Mouse (Mus musculus) CH12.LX (cell line): Measurements from ENCODE around the gene Crip1. TPM values are rescaled to one million over a fixed set of nuclear protein-coding genes. Genes with fewer than 3 reads are reported as not detected.
A peak's percentile ranks its signal among the peaks of the same experiment; 100 is the strongest.

Source experiments
- DNase-seq: peaks from one replicate; pipeline ENCODE4 v3.0.0-alpha.2; 2013; ENCODE audit errors: extremely low read depth
- H3K27ac ChIP-seq: 2 replicates; pipeline ENCODE4 v1.5.1; 2012; ENCODE audit warnings: low read depth, mild to moderate bottlenecking, control low read depth, moderate library complexity; ENCODE audit not compliant: insufficient read depth
- H3K27me3 ChIP-seq: replicated peaks from 2 replicates; pipeline ENCODE3; 2012; ENCODE audit warnings: inconsistent platforms
- H3K36me3 ChIP-seq, 2 experiments: replicated peaks in 1 of 2; 2 replicates each; pipeline versions ENCODE3 to v1.6.1; 2012; ENCODE audit warnings: inconsistent platforms in 1 of 2, low read length in 1 of 2, mild to moderate bottlenecking in 1 of 2, mixed read lengths in 1 of 2, moderate library complexity in 1 of 2; ENCODE audit not compliant: control insufficient read depth in 1 of 2, insufficient read depth in 1 of 2
- H3K4me1 ChIP-seq, 2 experiments: 2 replicates each; pipeline ENCODE4 v1.6.1; 2012; ENCODE audit warnings: inconsistent platforms in 1 of 2, moderate library complexity in 1 of 2; ENCODE audit not compliant: insufficient read depth in 2 of 2, control insufficient read depth in 1 of 2
- H3K4me2 ChIP-seq: 2 replicates; pipeline ENCODE4 v1.6.1; 2012; ENCODE audit warnings: low read depth, mild to moderate bottlenecking, control low read depth; ENCODE audit not compliant: poor library complexity, insufficient read depth, severe bottlenecking
- H3K4me3 ChIP-seq, 3 experiments: fragments of 150-350 bp in 1 of 3; sonication (generic) in 1 of 3; replicated peaks in 1 of 3; 2 replicates each; pipeline versions ENCODE3 to v1.5.1; 2011 to 2012; ENCODE audit warnings: low read depth in 2 of 3, low read length in 2 of 3, mild to moderate bottlenecking in 2 of 3, moderate library complexity in 2 of 3, control low read depth in 1 of 3, improper control_type of control experiment in 1 of 3, inconsistent platforms in 1 of 3, mixed read lengths in 1 of 3; ENCODE audit not compliant: poor library complexity in 1 of 3
- H3K79me2 ChIP-seq: replicated peaks from 2 replicates; pipeline ENCODE4 v1.6.1; 2012; ENCODE audit warnings: mild to moderate bottlenecking, moderate library complexity; ENCODE audit not compliant: control insufficient read depth, poor library complexity, insufficient read depth, severe bottlenecking; ENCODE audit errors: extremely low read depth
- H3K9ac ChIP-seq: 2 replicates; pipeline ENCODE4 v1.6.1; 2012; ENCODE audit warnings: low read depth, mild to moderate bottlenecking, control low read depth, moderate library complexity; ENCODE audit not compliant: insufficient read depth
- H3K9me3 ChIP-seq: replicated peaks from 2 replicates; pipeline ENCODE3; 2012; ENCODE audit warnings: low read length, inconsistent platforms, mixed read lengths
- BHLHE40 ChIP-seq: IDR thresholded peaks from 2 replicates; pipeline ENCODE4 v1.6.1; 2011; ENCODE audit warnings: mild to moderate bottlenecking, low read depth, low read length, improper control_type of control experiment
- CHD1 ChIP-seq: IDR thresholded peaks from 2 replicates; pipeline ENCODE4 v1.6.1; 2012; ENCODE audit warnings: low read depth, low read length, improper control_type of control experiment, inconsistent platforms
- E2F4 ChIP-seq: IDR thresholded peaks from 2 replicates; pipeline ENCODE4 v1.6.1; 2011; ENCODE audit warnings: low read depth, low read length, improper control_type of control experiment; ENCODE audit not compliant: insufficient replicate concordance
- ELF1 ChIP-seq: IDR thresholded peaks from 2 replicates; pipeline ENCODE4 v1.6.1; 2014; ENCODE audit warnings: low read depth, mild to moderate bottlenecking, inconsistent platforms, low read length, improper control_type of control experiment
- ETS1 ChIP-seq: conservative IDR thresholded peaks from 2 replicates; pipeline ENCODE4 v1.6.1; 2012; ENCODE audit warnings: low read depth, mild to moderate bottlenecking, inconsistent platforms, low read length, improper control_type of control experiment, moderate library complexity
- HCFC1 ChIP-seq: IDR thresholded peaks from 2 replicates; pipeline ENCODE4 v1.6.1; 2012; ENCODE audit warnings: low read depth, mild to moderate bottlenecking, inconsistent platforms, low read length, improper control_type of control experiment
- IRF4 ChIP-seq: IDR thresholded peaks from 2 replicates; pipeline ENCODE4 v1.6.1; 2014; ENCODE audit warnings: low read depth, mild to moderate bottlenecking, inconsistent platforms, low read length, improper control_type of control experiment
- JUN ChIP-seq: IDR thresholded peaks from 2 replicates; pipeline ENCODE4 v1.6.1; 2011; ENCODE audit warnings: low read depth, mild to moderate bottlenecking, low read length, improper control_type of control experiment, moderate library complexity; ENCODE audit not compliant: insufficient read depth
- MAFK ChIP-seq: IDR thresholded peaks from 2 replicates; pipeline ENCODE4 v1.6.1; 2011; ENCODE audit warnings: low read length, improper control_type of control experiment; ENCODE audit not compliant: insufficient replicate concordance
- MAX ChIP-seq: IDR thresholded peaks from 2 replicates; pipeline ENCODE4 v1.6.1; 2011; ENCODE audit warnings: low read length, improper control_type of control experiment
- MEF2A ChIP-seq: IDR thresholded peaks from 2 replicates; pipeline ENCODE4 v1.6.1; 2014; ENCODE audit warnings: low read depth, mild to moderate bottlenecking, inconsistent platforms, low read length, improper control_type of control experiment, borderline replicate concordance
- MXI1 ChIP-seq: IDR thresholded peaks from 2 replicates; pipeline ENCODE4 v1.6.1; 2011; ENCODE audit warnings: mild to moderate bottlenecking, low read depth, low read length, improper control_type of control experiment
- NELFE ChIP-seq: IDR thresholded peaks from 2 replicates; pipeline ENCODE4 v1.6.1; 2011; ENCODE audit warnings: low read depth, low read length, improper control_type of control experiment
- NRF1 ChIP-seq: IDR thresholded peaks from 2 replicates; pipeline ENCODE4 v1.6.1; 2014; ENCODE audit warnings: low read depth, mild to moderate bottlenecking, inconsistent platforms, low read length, improper control_type of control experiment, moderate library complexity
- PAX5 ChIP-seq: IDR thresholded peaks from 2 replicates; pipeline ENCODE4 v1.6.1; 2012; ENCODE audit warnings: low read length, inconsistent platforms, mixed read lengths
- POLR2A ChIP-seq: IDR thresholded peaks from 2 replicates; pipeline ENCODE4 v1.6.1; 2011; ENCODE audit warnings: low read depth, mild to moderate bottlenecking, improper control_type of control experiment, low read length
- POLR2AphosphoS2 ChIP-seq: IDR thresholded peaks from 2 replicates; pipeline ENCODE4 v1.6.1; 2011; ENCODE audit warnings: low read depth, low read length, improper control_type of control experiment
- RAD21 ChIP-seq: IDR thresholded peaks from 2 replicates; pipeline ENCODE4 v1.6.1; 2011; ENCODE audit warnings: low read depth, mild to moderate bottlenecking, low read length, improper control_type of control experiment, moderate library complexity
- RCOR1 ChIP-seq: conservative IDR thresholded peaks from 2 replicates; pipeline ENCODE4 v1.6.1; 2012; ENCODE audit warnings: low read depth, mild to moderate bottlenecking, inconsistent platforms, low read length, improper control_type of control experiment
- SIN3A ChIP-seq: IDR thresholded peaks from 2 replicates; pipeline ENCODE4 v1.6.1; 2012; ENCODE audit warnings: low read length, improper control_type of control experiment, inconsistent platforms
- SMC3 ChIP-seq: IDR thresholded peaks from 2 replicates; pipeline ENCODE4 v1.6.1; 2011; ENCODE audit warnings: low read depth, low read length, improper control_type of control experiment
- TCF12 ChIP-seq: IDR thresholded peaks from 2 replicates; pipeline ENCODE4 v1.6.1; 2014; ENCODE audit warnings: low read depth, mild to moderate bottlenecking, inconsistent platforms, low read length, improper control_type of control experiment
- UBTF ChIP-seq: IDR thresholded peaks from 2 replicates; pipeline ENCODE4 v1.6.1; 2012; ENCODE audit warnings: low read depth, mild to moderate bottlenecking, inconsistent platforms, low read length, improper control_type of control experiment, moderate library complexity
- USF1 ChIP-seq: IDR thresholded peaks from 2 replicates; pipeline ENCODE4 v1.6.1; 2014; ENCODE audit warnings: low read depth, mild to moderate bottlenecking, inconsistent platforms, low read length, improper control_type of control experiment
- USF2 ChIP-seq: conservative IDR thresholded peaks from 2 replicates; pipeline ENCODE4 v1.6.1; 2011; ENCODE audit warnings: low read depth, low read length, improper control_type of control experiment
- ZKSCAN1 ChIP-seq: IDR thresholded peaks from 2 replicates; pipeline ENCODE4 v1.6.1; 2012; ENCODE audit warnings: low read depth, inconsistent platforms, low read length, improper control_type of control experiment, borderline replicate concordance
- ZMIZ1 ChIP-seq: IDR thresholded peaks from 2 replicates; pipeline ENCODE4 v1.6.1; 2012; ENCODE audit warnings: low read depth, mild to moderate bottlenecking, inconsistent platforms, low read length, improper control_type of control experiment
- ZNF384 ChIP-seq: IDR thresholded peaks from 2 replicates; pipeline ENCODE4 v1.6.1; 2012; ENCODE audit warnings: low read depth, low read length, improper control_type of control experiment, inconsistent platforms
- dilution Hi-C: fragments of 300-500 bp; cut with MboI; formaldehyde crosslinking; loops from 2 replicates; pipeline ENCODE4 v1.14.3; 2020; ENCODE audit warnings: low sequenced_read_pairs; ENCODE audit not compliant: extremely low pct_unique_long_range_greater_than_20kb, extremely low pct_ligation_motif_present
- in situ Hi-C: fragments of 300-500 bp; cut with MboI; formaldehyde crosslinking; loops from 3 replicates; pipeline ENCODE4 v1.14.3; 2019; ENCODE audit warnings: low sequenced_read_pairs, low pct_ligation_motif_present, low pct_unique_long_range_greater_than_20kb, mixed read lengths
- polyA plus RNA-seq: library from polyadenylated mRNA; unstranded; fragments of >175 nt; gene quantifications from 2 replicates; pipeline ENCODE4 v1.2.1, GENCODE M21; 2012; ENCODE audit warnings: low read depth; ENCODE audit not compliant: insufficient read length
- total RNA-seq, 2 experiments: library from RNA; depleted of rRNA; stranded (reverse); fragments of 300-350 nt in 1 of 2; fragments of >200 nt in 1 of 2; gene quantifications; 2 replicates each; pipeline ENCODE4 v1.2.3; 2012 to 2014

Crip1 gene
- total and polyA plus RNA-seq, 3 experiments = 2.0 to 77.2 (median 2.8) TPM

GRCm38 (mm10) chr12:113155076-113155771, 9.1 kb downstream of the Crip1 start:
- Histone ChIP-seq H3K9ac (peak overlapping the region; percentile 56), H3K4me2 (peak overlapping the region; percentile 52), H3K27me3 (peaks cover 48% of the 10 kb centered on the region), H3K79me2 (no peaks in the 10 kb centered on the region), H3K4me3 (peak overlapping the region; percentile 41 to 58 (median 51)), H3K36me3 (peaks cover 4 to 22% of the 10 kb centered on the region in 2 experiments), H3K9me3 (no peaks in the 10 kb centered on the region), H3K27ac (peak overlapping the region; percentile 37), H3K4me1 (peaks cover 15 to 24% of the 10 kb centered on the region in 2 experiments; a peak in 3 of 4 replicates)
- TF ChIP-seq BHLHE40 (peak; percentile 33; the same call in 1 of the 2 replicates), NRF1 (no peak), ELF1 (peak; percentile 67), SMC3 (no peak), NELFE (no peak), RCOR1 (0 out of 2 replicates have a peak, but pooled peaks have one; percentile 12), UBTF (peak; percentile 12; the same call in 1 of the 2 replicates), PAX5 (no peak)
- DNase-seq = peak; percentile 19
- in situ Hi-C loops = loop anchor here (5.0 kb wide), 1 partner anchor 57 kb away; no protein-coding TSS in a partner anchor
- dilution Hi-C loops = no loop called here

- Histone ChIP-seq H3K9me3 (no peaks in the 10 kb centered on the region), H3K36me3 (peaks cover 4 to 28% of the 10 kb centered on the region in 2 experiments), H3K9ac (peak within 1 kb of the TSS; percentile 56), H3K4me3 (peak within 1 kb of the TSS; percentile 67 to 78 (median 72)), H3K79me2 (no peaks in the 10 kb centered on the region), H3K27ac (peak within 1 kb of the TSS; percentile 37), H3K27me3 (peaks cover 40% of the 10 kb centered on the region), H3K4me2 (peak within 1 kb of the TSS; percentile 60), H3K4me1 (peaks cover 15 to 24% of the 10 kb centered on the region in 2 experiments; a peak in 3 of 4 replicates)
- dilution Hi-C loops (no loop called here), in situ Hi-C loops (loop anchor here (5.0 kb wide), 1 partner anchor 56 kb away; no protein-coding TSS in a partner anchor)
- DNase-seq = peak; percentile 99
- no peak for TF ChIP-seq POLR2AphosphoS2
- TF ChIP-seq HCFC1 = peak; percentile 75
- TF ChIP-seq USF2 = no peak
- TF ChIP-seq RCOR1 = no peak
- no peak for TF ChIP-seq JUN
- no peak for TF ChIP-seq ZKSCAN1
- TF ChIP-seq USF1 = no peak
- peak; percentile 76 for TF ChIP-seq TCF12
- peak; percentile 48; the same call in 1 of the 2 replicates for TF ChIP-seq IRF4
- TF ChIP-seq ZMIZ1 = 0 out of 2 replicates have a peak, but pooled peaks have one; percentile 38
- no peak for TF ChIP-seq MAFK
- peak; percentile 100 for TF ChIP-seq ELF1
- peak; percentile 93 for TF ChIP-seq RAD21
- no peak for TF ChIP-seq CHD1
- TF ChIP-seq SIN3A = peak; percentile 95
- peak; percentile 83 for TF ChIP-seq POLR2A
- TF ChIP-seq MXI1 = no peak; the same call in 1 of the 2 replicates
- peak; percentile 88 for TF ChIP-seq SMC3
- peak; percentile 68 for TF ChIP-seq NELFE
- TF ChIP-seq ETS1 = no peak
- no peak for TF ChIP-seq ZNF384
- TF ChIP-seq NRF1 = peak; percentile 100
- TF ChIP-seq MAX = peak; percentile 76
- TF ChIP-seq PAX5 = no peak
- peak; percentile 77 for TF ChIP-seq MEF2A
- 0 out of 2 replicates have a peak, but pooled peaks have one; percentile 86 for TF ChIP-seq E2F4
Observed at GRCm38 (mm10) chr12:113155887-113156539, 9.9 kb downstream of the Crip1 start, which contains the start of gene Tedc1. Gene Tedc1, plus strand, starts transcription at chr12:113156421.
